Comparison of ENCODE assay signal across 8 mouse cellular contexts in genomic region chr1:75208967-75209678, GRCm38 (mm10). TPM values are rescaled to one million over a fixed set of nuclear protein-coding genes. Genes with fewer than 3 reads are reported as not detected.
DNase-seq lines count a peak whose midpoint lies in the region; ATAC-seq and TF ChIP-seq lines count a peak whose summit lies in the region.

No protein-coding gene starts in this region.

- WGBS in heart, embryonic 13.5 days, result 13% methylated on average over 34 of the region's 34 CpGs
- WGBS in kidney, embryonic 16.5 days, result 6% methylated on average over 34 of the region's 34 CpGs
- 10% methylated on average over 34 of the region's 34 CpGs for WGBS in stomach, embryonic 16.5 days

- peak overlapping the region; percentile 99 for H3K4me2 ChIP-seq in heart, embryonic 13.5 days
- peak overlapping the region; percentile 84 for H3K4me2 ChIP-seq in kidney, embryonic 16.5 days (replicated peaks; ENCODE audit: low read depth, low read length)
- peak overlapping the region; percentile 88 for H3K4me2 ChIP-seq in stomach, embryonic 16.5 days (ENCODE audit: low read depth, low read length)

- peak overlapping the region; percentile 19; the same call in 1 of the 2 replicates for H3K27ac ChIP-seq in layer of hippocampus, adult 2 months
- H3K27ac ChIP-seq in heart, embryonic 13.5 days (replicated peaks), result no peak overlapping the region
- peak overlapping the region; percentile 89 for H3K27ac ChIP-seq in kidney, embryonic 16.5 days (ENCODE audit: low read length)
- peak overlapping the region; percentile 34 for H3K27ac ChIP-seq in stomach, embryonic 16.5 days (ENCODE audit: low read length)

- no peak for ATAC-seq in heart, embryonic 13.5 days (ENCODE audit: extremely low read depth, insufficient number of reproducible peaks, low FRiP score, low TSS enrichment)
- peak; percentile 40 for ATAC-seq in kidney, embryonic 16.5 days (ENCODE audit: low FRiP score, low TSS enrichment)
- ATAC-seq in stomach, embryonic 16.5 days (ENCODE audit: insufficient read depth, low FRiP score), result peak; percentile 10; the same call in 1 of the 2 replicates

- peak overlapping the region; percentile 36 for H3K4me3 ChIP-seq in layer of hippocampus, adult 2 months
- peak overlapping the region; percentile 92 for H3K4me3 ChIP-seq in heart, embryonic 13.5 days
- peak overlapping the region; percentile 66 for H3K4me3 ChIP-seq in kidney, embryonic 16.5 days (ENCODE audit: low read length)
- H3K4me3 ChIP-seq in stomach, embryonic 16.5 days (replicated peaks; ENCODE audit: low read length), result peak overlapping the region; percentile 96

- 0 out of 2 replicates have a peak, but pooled peaks have one; percentile 6 for TF ChIP-seq CTCF in layer of hippocampus, adult 2 months (conservative IDR thresholded peaks at IDR 0.05)

- DNase-seq in layer of hippocampus, adult 2 months (ENCODE audit: low spot score in 2 of 2), result no peak
- no peak for DNase-seq in layer of hippocampus, adult 9-11 months
- DNase-seq in embryo, embryonic 10 days (ENCODE audit: low spot score), result peak; percentile 52
- DNase-seq in lung, postnatal 25 days (ENCODE audit: low spot score), result peak; percentile 46
- DNase-seq in cerebellum, adult 11-12 months, result no peak

- H3K9ac ChIP-seq in heart, embryonic 13.5 days, result peak overlapping the region; percentile 73
- H3K9ac ChIP-seq in kidney, embryonic 16.5 days (replicated peaks; ENCODE audit: low read length), result peak overlapping the region; percentile 79
- H3K9ac ChIP-seq in stomach, embryonic 16.5 days (ENCODE audit: low read length), result peak overlapping the region; percentile 75

- H3K9me3 ChIP-seq in heart, embryonic 13.5 days, result no peaks in the 10 kb centered on the region
- H3K9me3 ChIP-seq in kidney, embryonic 16.5 days (ENCODE audit: low read length), result no peaks in the 10 kb centered on the region
- no peaks in the 10 kb centered on the region for H3K9me3 ChIP-seq in stomach, embryonic 16.5 days (replicated peaks; ENCODE audit: control insufficient read depth, low read length)

- H3K27me3 ChIP-seq in heart, embryonic 13.5 days (replicated peaks), result peaks cover 16% of the 10 kb centered on the region
- no peaks in the 10 kb centered on the region for H3K27me3 ChIP-seq in kidney, embryonic 16.5 days (ENCODE audit: insufficient read depth, low read length)
- no peaks in the 10 kb centered on the region for H3K27me3 ChIP-seq in stomach, embryonic 16.5 days (ENCODE audit: control insufficient read depth, insufficient read depth, low read length)

- H3K36me3 ChIP-seq in heart, embryonic 13.5 days, result peaks cover 25% of the 10 kb centered on the region
- H3K36me3 ChIP-seq in kidney, embryonic 16.5 days (ENCODE audit: insufficient read depth, low read length), result peaks cover 21% of the 10 kb centered on the region
- peaks cover 5% of the 10 kb centered on the region; the same call in 1 of the 2 replicates for H3K36me3 ChIP-seq in stomach, embryonic 16.5 days (ENCODE audit: control insufficient read depth, insufficient read depth, low read length)

- peaks cover 47% of the 10 kb centered on the region for H3K4me1 ChIP-seq in heart, embryonic 13.5 days
- H3K4me1 ChIP-seq in kidney, embryonic 16.5 days (ENCODE audit: insufficient read depth, low read length), result peaks cover 43% of the 10 kb centered on the region
- H3K4me1 ChIP-seq in stomach, embryonic 16.5 days (ENCODE audit: control insufficient read depth, insufficient read depth, low read length), result peaks cover 32% of the 10 kb centered on the region

RNA-seq across cellular contexts. Expression of gene Glb1l, which starts 1.5 kb away (rescaled TPM):
- total RNA-seq in layer of hippocampus, adult 2 months (2021), result 10 to 100 TPM; 16.9 to 17.7 TPM
- 6.9 and 8.2 TPM in 2 replicates for polyA plus RNA-seq in heart, embryonic 13.5 days (2015; fragmentation: Nextera tagmentation; extraction: Ambion mirVana)
- 57.4 and 63.8 TPM in 2 replicates for polyA plus RNA-seq in kidney, embryonic 16.5 days (2015; fragmentation: Nextera tagmentation; extraction: Ambion mirVana)
- 18.2 and 20.1 TPM in 2 replicates for polyA plus RNA-seq in stomach, embryonic 16.5 days (2015; fragmentation: Nextera tagmentation; extraction: Ambion mirVana)

RNA-seq across cellular contexts. Expression of gene Stk16, which starts 1.5 kb away (rescaled TPM):
- 10 to 100 TPM; 88.6 to 93.7 TPM for total RNA-seq in layer of hippocampus, adult 2 months (2021)
- 81.2 and 96.6 TPM in 2 replicates for polyA plus RNA-seq in heart, embryonic 13.5 days (2015; fragmentation: Nextera tagmentation; extraction: Ambion mirVana)
- 153 and 169 TPM in 2 replicates for polyA plus RNA-seq in kidney, embryonic 16.5 days (2015; fragmentation: Nextera tagmentation; extraction: Ambion mirVana)
- polyA plus RNA-seq in stomach, embryonic 16.5 days (2015; fragmentation: Nextera tagmentation; extraction: Ambion mirVana), result 109 and 115 TPM in 2 replicates

RNA-seq across cellular contexts. Expression of gene Tuba4a, which starts 10.5 kb away (rescaled TPM):
- 100 to 1,000 TPM; 533 to 543 TPM for total RNA-seq in layer of hippocampus, adult 2 months (2021)
- 43.3 and 45.1 TPM in 2 replicates for polyA plus RNA-seq in heart, embryonic 13.5 days (2015; fragmentation: Nextera tagmentation; extraction: Ambion mirVana)
- polyA plus RNA-seq in kidney, embryonic 16.5 days (2015; fragmentation: Nextera tagmentation; extraction: Ambion mirVana), result 96.3 and 102 TPM in 2 replicates
- polyA plus RNA-seq in stomach, embryonic 16.5 days (2015; fragmentation: Nextera tagmentation; extraction: Ambion mirVana), result 184 and 218 TPM in 2 replicates

RNA-seq across cellular contexts. Expression of gene Atg9a, which starts 17.1 kb away (rescaled TPM):
- total RNA-seq in layer of hippocampus, adult 2 months (2021), result 100 to 1,000 TPM; 106 to 113 TPM
- 28.7 and 30.4 TPM in 2 replicates for polyA plus RNA-seq in heart, embryonic 13.5 days (2015; fragmentation: Nextera tagmentation; extraction: Ambion mirVana)
- polyA plus RNA-seq in kidney, embryonic 16.5 days (2015; fragmentation: Nextera tagmentation; extraction: Ambion mirVana), result 33.0 and 36.0 TPM in 2 replicates
- polyA plus RNA-seq in stomach, embryonic 16.5 days (2015; fragmentation: Nextera tagmentation; extraction: Ambion mirVana), result 28.4 TPM in 2 replicates

RNA-seq across cellular contexts. Expression of gene Ankzf1, which starts 17.2 kb away (rescaled TPM):
- total RNA-seq in layer of hippocampus, adult 2 months (2021), result 10 to 100 TPM; 28.4 to 30.4 TPM
- 23.7 and 26.4 TPM in 2 replicates for polyA plus RNA-seq in heart, embryonic 13.5 days (2015; fragmentation: Nextera tagmentation; extraction: Ambion mirVana)
- 29.2 and 30.1 TPM in 2 replicates for polyA plus RNA-seq in kidney, embryonic 16.5 days (2015; fragmentation: Nextera tagmentation; extraction: Ambion mirVana)
- polyA plus RNA-seq in stomach, embryonic 16.5 days (2015; fragmentation: Nextera tagmentation; extraction: Ambion mirVana), result 26.3 and 26.5 TPM in 2 replicates

Comparison
In these comparisons a context has a peak if more than half of its experiments do, and no peak if none do; other contexts are left out.
1. DNase-seq: peak in embryo, embryonic 10 days (single experiment) and lung, postnatal 25 days (single experiment); none in layer of hippocampus, adult 2 months (0 of 2), layer of hippocampus, adult 9-11 months (single experiment) and cerebellum, adult 11-12 months (single experiment).
2. H3K4me3 ChIP-seq: peak in every context shown above with its lines; median percentile 96 in stomach, embryonic 16.5 days; 92 in heart, embryonic 13.5 days; 66 in kidney, embryonic 16.5 days; 36 in layer of hippocampus, adult 2 months.
3. Peak in every context shown above with its lines, with median percentiles within 50 percentile points of each other: H3K4me2 ChIP-seq and H3K9ac ChIP-seq.